Mouse (Mus musculus) spleen, postnatal 36 days (tissue): ENCODE data around the gene Mecom.

Experiments
- DNase-seq, 2 experiments: peaks; one replicate each; pipeline ENCODE4 v3.0.0; 2022; ENCODE audit warnings: low spot score in 2 of 2, mixed read lengths in 1 of 2

The Mecom gene

GRCm38 (mm10) chr3:30353878-30354727 is 193.7 kb downstream of the Mecom start:
- no peak for DNase-seq

- DNase-seq = no peak
Measured at GRCm38 (mm10) chr3:30349279-30349678, 198.5 kb downstream of the Mecom start.

GRCm38 (mm10) chr3:30344151-30344550 is 203.7 kb downstream of the Mecom start:
- DNase-seq = no peak

GRCm38 (mm10) chr3:30332337-30332736 is 215.5 kb downstream of the Mecom start:
- no peak for DNase-seq

- no peak for DNase-seq
Measured at GRCm38 (mm10) chr3:30330476-30330875, 217.3 kb downstream of the Mecom start.

- no peak for DNase-seq
Measured at GRCm38 (mm10) chr3:30330021-30330420, 217.8 kb downstream of the Mecom start.

GRCm38 (mm10) chr3:30314955-30315354 is 232.9 kb downstream of the Mecom start:
- DNase-seq = no peak

GRCm38 (mm10) chr3:30308081-30308480 is 239.7 kb downstream of the Mecom start:
- no peak for DNase-seq

GRCm38 (mm10) chr3:30307601-30308000 is 240.2 kb downstream of the Mecom start:
- DNase-seq = no peak

- DNase-seq = no peak
Measured at GRCm38 (mm10) chr3:30306080-30306479, 241.7 kb downstream of the Mecom start.

- no peak for DNase-seq
Measured at GRCm38 (mm10) chr3:30299460-30299859, 248.3 kb downstream of the Mecom start.

GRCm38 (mm10) chr3:30294433-30294832 is 253.4 kb downstream of the Mecom start:
- no peak for DNase-seq

- DNase-seq = no peak
Measured at GRCm38 (mm10) chr3:30286529-30286928, 261.3 kb downstream of the Mecom start.

- no peak for DNase-seq
Measured at GRCm38 (mm10) chr3:30284094-30284493, 263.7 kb downstream of the Mecom start.

- DNase-seq = no peak
Measured at GRCm38 (mm10) chr3:30283562-30283961, 264.2 kb downstream of the Mecom start.

GRCm38 (mm10) chr3:30277569-30277968 is 270.2 kb downstream of the Mecom start:
- DNase-seq = no peak

- no peak for DNase-seq
Measured at GRCm38 (mm10) chr3:30276099-30276498, 271.7 kb downstream of the Mecom start.

GRCm38 (mm10) chr3:30269253-30269652 is 278.6 kb downstream of the Mecom start:
- DNase-seq = no peak

- no peak for DNase-seq
Measured at GRCm38 (mm10) chr3:30260945-30261344, 286.9 kb downstream of the Mecom start.

GRCm38 (mm10) chr3:30258421-30258820 is 289.4 kb downstream of the Mecom start:
- DNase-seq = no peak

- no peak for DNase-seq
Measured at GRCm38 (mm10) chr3:30257776-30258175, 290.0 kb downstream of the Mecom start.

GRCm38 (mm10) chr3:30256896-30257295 is 290.9 kb downstream of the Mecom start:
- no peak for DNase-seq

GRCm38 (mm10) chr3:30255828-30256227 is 292.0 kb downstream of the Mecom start:
- no peak for DNase-seq

- DNase-seq = no peak
Measured at GRCm38 (mm10) chr3:30254451-30254850, 293.4 kb downstream of the Mecom start.
